Mouse (Mus musculus) hindbrain, embryonic 11.5 days (tissue): ENCODE measurements around the gene Cep135. TPM values are rescaled to one million over a fixed set of nuclear protein-coding genes. Genes with fewer than 3 reads are reported as not detected.

Experiments
- ATAC-seq: fragments of 200-750 bp; cut with Nextera tagmentation; 2 replicates; pipeline ENCODE4 v1.8.0; 2017; ENCODE audit warnings: mild to moderate bottlenecking, moderate TSS enrichment, moderate library complexity; ENCODE audit not compliant: low FRiP score
- DNase-seq: peaks from one replicate; pipeline ENCODE4 v3.0.0-alpha.2; 2015; ENCODE audit warnings: low spot score
- H3K27ac ChIP-seq: fragments of 300-500 bp; sonication (generic); 2 replicates; pipeline ENCODE4 v1.5.1; 2014; ENCODE audit warnings: mild to moderate bottlenecking, low read depth, low read length
- H3K27me3 ChIP-seq: fragments of 300-500 bp; sonication (generic); 2 replicates; pipeline ENCODE4 v1.6.1; 2014; ENCODE audit warnings: mild to moderate bottlenecking, low read length, moderate library complexity, mixed read lengths; ENCODE audit not compliant: control insufficient read depth, insufficient read depth
- H3K36me3 ChIP-seq: fragments of 300-500 bp; sonication (generic); 2 replicates; pipeline ENCODE4 v1.6.1; 2014; ENCODE audit warnings: mild to moderate bottlenecking, low read length, moderate library complexity, mixed read lengths; ENCODE audit not compliant: control insufficient read depth, insufficient read depth
- H3K4me1 ChIP-seq: fragments of 300-500 bp; sonication (generic); replicated peaks from 2 replicates; pipeline ENCODE4 v1.6.1; 2014; ENCODE audit warnings: low read length, mixed read lengths; ENCODE audit not compliant: control insufficient read depth, insufficient read depth
- H3K4me2 ChIP-seq: fragments of 300-500 bp; sonication (generic); replicated peaks from 2 replicates; pipeline ENCODE4 v1.6.1; 2014; ENCODE audit warnings: mild to moderate bottlenecking, low read depth, low read length
- H3K4me3 ChIP-seq: fragments of 300-500 bp; sonication (generic); 2 replicates; pipeline ENCODE4 v1.5.1; 2014; ENCODE audit warnings: low read depth, low read length
- H3K9ac ChIP-seq: fragments of 300-500 bp; sonication (generic); 2 replicates; pipeline ENCODE4 v1.6.1; 2014; ENCODE audit warnings: low read depth, low read length
- H3K9me3 ChIP-seq: fragments of 300-500 bp; sonication (generic); 2 replicates; pipeline ENCODE4 v1.6.1; 2016; ENCODE audit warnings: low read length; ENCODE audit not compliant: control insufficient read depth
- WGBS: fragments of 180-500 bp; shearing (Covaris S2); extraction: QIAGEN DNeasy Blood & Tissue Kit; methylation state at CpG from one replicate; pipeline ENCODE4 v1.1.7; 2014; 5-methylcytosine and 5-hydroxymethylcytosine counted together
- polyA plus RNA-seq: library from polyadenylated mRNA; unstranded; fragments of >200 nt; fragmentation: Nextera tagmentation; extraction: Ambion mirVana; gene quantifications from 2 replicates; pipeline ENCODE4 v1.2.1, GENCODE M21; 2014

Gene Cep135
- polyA plus RNA-seq, 1 experiment from 2014 or later = 10.5 TPM

DNA sequence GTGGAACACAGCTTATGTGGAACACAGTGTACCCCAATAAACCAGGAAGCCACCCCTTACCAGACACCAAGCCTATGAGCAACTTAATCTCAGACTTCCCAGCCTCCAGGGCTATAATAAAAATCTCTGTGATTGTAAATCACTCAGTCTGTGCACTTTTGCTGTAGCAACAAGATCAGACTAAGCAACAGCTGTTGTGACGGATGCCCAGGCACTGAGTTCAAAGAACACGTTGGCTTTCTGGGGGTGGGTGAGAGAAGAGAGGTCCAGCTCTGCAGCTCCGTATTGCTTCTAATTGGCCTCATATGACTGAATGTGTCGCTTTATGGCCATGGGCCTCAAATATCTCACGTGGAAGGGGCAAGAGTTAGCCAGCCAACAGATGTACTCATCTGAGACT, 80.0 kb downstream of the Cep135 start:
- Histone ChIP-seq H3K9me3 (no peaks in the 10 kb centered on the region), H3K4me1 (peaks cover 2% of the 10 kb centered on the region; the same call in 1 of the 2 replicates), H3K36me3 (no peaks in the 10 kb centered on the region), H3K27me3 (no peaks in the 10 kb centered on the region), H3K9ac (no peak overlapping the region), H3K27ac (no peak overlapping the region), H3K4me3 (no peak overlapping the region), H3K4me2 (no peak overlapping the region)
- WGBS = 92% methylated on average over 5 of the region's 5 CpGs
- DNase-seq (no peak), ATAC-seq (no peak)

- no peaks in the 10 kb centered on the region for H3K36me3 ChIP-seq
- no peaks in the 10 kb centered on the region for H3K9me3 ChIP-seq
- DNase-seq = no peak
- no peaks in the 10 kb centered on the region for H3K27me3 ChIP-seq
- peaks cover 2% of the 10 kb centered on the region; the same call in 1 of the 2 replicates for H3K4me1 ChIP-seq
- ATAC-seq = no peak
- WGBS = 95% methylated on average over 10 of the region's 10 CpGs
- no peak overlapping the region for H3K4me3 ChIP-seq
- H3K9ac ChIP-seq = no peak overlapping the region
- no peak overlapping the region for H3K27ac ChIP-seq
- no peak overlapping the region for H3K4me2 ChIP-seq
Observed at GRCm38 (mm10) chr5:76670183-76670582, 81.7 kb downstream of the Cep135 start.

DNA sequence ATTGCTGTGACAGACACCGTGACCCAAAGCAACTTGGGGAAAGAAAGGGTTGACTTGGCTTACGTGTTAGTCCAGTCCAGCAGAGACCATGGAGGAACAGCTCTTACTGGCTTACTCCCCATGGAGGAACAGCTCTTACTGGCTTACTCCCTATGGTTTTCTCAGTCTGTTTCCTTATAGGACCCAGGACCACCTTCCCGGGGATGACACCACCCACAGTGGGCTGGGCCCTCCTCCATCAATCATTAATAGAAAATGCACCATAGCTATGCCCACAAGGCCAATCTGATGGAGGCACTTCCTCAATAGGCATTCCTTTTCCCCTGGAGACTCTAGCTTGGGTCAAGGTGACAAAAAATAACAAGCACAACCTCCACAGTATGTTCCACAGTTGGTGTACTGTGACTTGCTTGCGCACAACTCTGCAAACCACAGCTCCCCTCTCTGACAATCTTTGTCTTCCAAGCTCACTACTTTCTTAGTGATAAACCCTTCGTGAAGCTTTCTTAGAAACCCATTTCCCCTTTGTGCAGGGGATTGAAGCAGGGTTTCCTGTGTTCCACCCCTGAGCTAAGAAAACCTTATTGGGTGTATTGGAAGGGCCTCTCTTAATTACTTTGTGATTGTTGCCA, 85.6 kb downstream of the Cep135 start:
- H3K9ac ChIP-seq = no peak overlapping the region
- ATAC-seq = no peak
- H3K4me1 ChIP-seq = no peaks in the 10 kb centered on the region
- H3K4me3 ChIP-seq = no peak overlapping the region
- no peaks in the 10 kb centered on the region for H3K27me3 ChIP-seq
- no peak overlapping the region for H3K4me2 ChIP-seq
- no peaks in the 10 kb centered on the region for H3K36me3 ChIP-seq
- 94% methylated on average over 5 of the region's 5 CpGs for WGBS
- DNase-seq = no peak
- no peaks in the 10 kb centered on the region for H3K9me3 ChIP-seq
- H3K27ac ChIP-seq = no peak overlapping the region

- DNase-seq (no peak), ATAC-seq (no peak)
- Histone ChIP-seq H3K27ac (no peak overlapping the region), H3K9ac (no peak overlapping the region), H3K36me3 (no peaks in the 10 kb centered on the region), H3K4me1 (no peaks in the 10 kb centered on the region), H3K4me2 (no peak overlapping the region), H3K27me3 (no peaks in the 10 kb centered on the region), H3K4me3 (no peak overlapping the region), H3K9me3 (no peaks in the 10 kb centered on the region)
- WGBS = 90% methylated on average over 4 of the region's 4 CpGs
Observed at GRCm38 (mm10) chr5:76675369-76675768, 86.9 kb downstream of the Cep135 start.

DNA sequence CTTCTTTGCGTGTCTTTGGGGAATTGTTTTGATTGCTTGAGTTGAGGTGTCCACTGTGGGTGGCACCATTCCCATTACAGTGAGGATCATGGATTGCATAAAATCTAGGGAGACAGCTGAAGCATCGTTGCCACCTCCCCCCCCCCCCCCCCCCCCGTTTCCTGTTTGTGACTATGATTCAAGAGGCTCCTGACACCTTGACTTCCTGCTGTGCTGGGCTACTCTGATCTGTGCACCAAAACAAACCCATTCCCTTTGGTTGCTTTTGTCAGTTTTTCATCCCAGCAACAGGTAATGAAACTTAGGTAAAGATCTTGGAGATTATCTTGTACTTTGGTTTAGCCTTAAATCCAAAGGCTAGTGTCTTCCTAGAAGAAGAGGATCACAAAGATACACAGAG, 92.5 kb downstream of the Cep135 start:
- DNase-seq = no peak
- H3K4me2 ChIP-seq = no peak overlapping the region

DNA sequence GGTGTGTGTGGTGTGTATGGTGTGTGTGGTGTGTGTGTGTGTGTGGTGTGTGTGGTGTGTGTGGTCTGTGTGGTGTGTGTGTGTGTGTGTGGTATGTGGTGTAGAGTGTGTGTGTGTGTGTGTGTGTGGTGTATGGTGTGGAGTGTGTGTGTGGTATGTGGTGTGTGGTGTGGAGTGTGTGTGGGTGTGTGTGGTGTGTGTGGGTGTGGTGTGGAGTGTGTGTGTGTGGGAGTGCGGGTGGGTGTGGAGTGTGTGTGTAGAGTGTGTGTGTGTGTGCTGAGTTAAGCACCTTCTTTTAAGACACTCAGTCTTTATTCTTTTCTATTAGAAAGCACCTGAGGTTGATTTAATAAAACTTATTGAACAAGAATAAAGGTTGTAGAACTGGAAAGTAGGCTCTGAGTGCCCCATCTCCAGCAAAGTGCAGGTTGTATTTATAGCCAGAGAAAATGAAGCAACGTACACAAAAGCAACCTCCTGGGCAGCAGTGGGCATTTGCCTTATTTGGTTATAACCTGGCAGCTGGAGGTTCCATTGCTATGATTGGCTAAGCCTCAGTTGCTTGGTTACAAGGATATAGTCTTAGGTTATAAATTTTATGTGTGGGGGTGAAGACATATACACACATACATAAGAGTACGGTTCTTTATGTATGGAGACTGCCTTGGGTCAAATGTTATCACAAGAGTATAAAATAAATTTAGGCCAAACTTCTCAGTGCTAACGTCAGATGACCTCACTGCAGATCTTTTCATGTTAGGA, 93.6 kb downstream of the Cep135 start:
- Histone ChIP-seq H3K4me1 (no peaks in the 10 kb centered on the region; the same call in 1 of the 2 replicates), H3K27ac (no peak overlapping the region; the same call in 1 of the 2 replicates), H3K9ac (no peak overlapping the region), H3K36me3 (no peaks in the 10 kb centered on the region), H3K4me3 (no peak overlapping the region), H3K27me3 (no peaks in the 10 kb centered on the region), H3K9me3 (no peaks in the 10 kb centered on the region), H3K4me2 (no peak overlapping the region)
- no peak for DNase-seq
- WGBS = 72% methylated on average over 4 of the region's 4 CpGs
- ATAC-seq = no peak

More for the DNA sequence above, 92.5 kb downstream of the Cep135 start:
- WGBS = 94% methylated on average over 2 of the region's 3 CpGs
- ATAC-seq = no peak
- Histone ChIP-seq H3K4me3 (no peak overlapping the region), H3K27ac (peak overlapping the region; percentile 1; the same call in 1 of the 2 replicates), H3K27me3 (no peaks in the 10 kb centered on the region), H3K4me1 (no peaks in the 10 kb centered on the region; the same call in 1 of the 2 replicates), H3K9me3 (no peaks in the 10 kb centered on the region), H3K36me3 (no peaks in the 10 kb centered on the region), H3K9ac (no peak overlapping the region)

- DNase-seq = peak; percentile 39
- no peaks in the 10 kb centered on the region; the same call in 1 of the 2 replicates for H3K4me1 ChIP-seq
- no peak for ATAC-seq
- H3K27ac ChIP-seq = no peak overlapping the region; the same call in 1 of the 2 replicates
- no peak overlapping the region for H3K4me2 ChIP-seq
- H3K9ac ChIP-seq = no peak overlapping the region
- WGBS = 54% methylated on average over 5 of the region's 5 CpGs
- H3K9me3 ChIP-seq = no peaks in the 10 kb centered on the region
- no peaks in the 10 kb centered on the region for H3K36me3 ChIP-seq
- no peaks in the 10 kb centered on the region for H3K27me3 ChIP-seq
- no peak overlapping the region for H3K4me3 ChIP-seq
Observed at GRCm38 (mm10) chr5:76683455-76683854, 95.0 kb downstream of the Cep135 start.

DNA sequence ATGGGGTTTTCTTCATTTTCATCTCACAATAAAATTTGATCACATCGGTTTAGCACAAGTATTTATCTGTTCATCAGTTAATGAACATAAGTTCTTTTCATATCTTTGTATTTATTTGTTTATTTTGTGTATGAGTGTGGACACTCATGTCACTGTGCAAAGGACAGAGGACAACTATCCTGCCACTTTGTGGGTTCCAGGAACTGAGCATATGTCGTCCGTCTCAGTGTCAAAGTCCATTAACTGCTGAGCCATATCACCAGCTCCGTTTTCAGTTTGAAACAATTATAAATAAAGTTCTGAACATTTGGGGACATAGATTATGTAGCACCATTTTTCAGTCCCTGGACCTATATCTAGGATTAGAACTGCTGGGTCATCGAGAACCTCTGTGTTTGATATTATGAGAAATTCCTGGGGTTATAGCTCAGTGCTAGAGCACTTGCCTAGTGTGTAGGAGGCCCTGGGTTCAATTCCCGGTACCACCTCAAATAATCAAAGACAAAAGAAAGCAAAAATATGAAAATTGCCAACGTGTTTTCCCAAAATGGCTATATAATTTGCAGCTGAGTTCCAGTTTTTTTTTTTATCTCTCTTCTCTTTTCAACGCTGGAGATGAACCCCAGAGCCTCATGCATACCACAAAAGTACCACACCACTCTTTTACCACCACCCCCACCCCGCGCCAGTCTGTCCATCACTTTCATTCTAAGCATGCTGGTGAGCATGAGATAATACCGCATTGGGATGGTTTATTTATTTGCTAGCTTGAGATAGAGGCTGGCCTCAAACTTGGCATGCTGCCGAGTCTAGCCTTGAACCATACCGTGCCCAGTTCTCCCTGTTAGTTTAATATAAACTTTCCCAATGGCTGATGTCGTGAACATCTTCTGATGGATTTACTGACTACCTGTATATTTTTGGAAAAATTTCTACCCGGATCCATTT, 96.4 kb downstream of the Cep135 start:
- Histone ChIP-seq H3K9ac (no peak overlapping the region), H3K27ac (no peak overlapping the region), H3K4me1 (no peaks in the 10 kb centered on the region; the same call in 1 of the 2 replicates), H3K4me2 (no peak overlapping the region), H3K36me3 (no peaks in the 10 kb centered on the region), H3K4me3 (no peak overlapping the region), H3K27me3 (no peaks in the 10 kb centered on the region), H3K9me3 (no peaks in the 10 kb centered on the region)
- 94% methylated on average over 15 of the region's 15 CpGs for WGBS
- DNase-seq = no peak
- no peak for ATAC-seq
